Mouse (Mus musculus) stomach, embryonic 14.5 days (tissue): Measurements from ENCODE around the gene Sox12. TPM values are rescaled to one million over a fixed set of nuclear protein-coding genes. Genes with fewer than 3 reads are reported as not detected.
A peak's percentile ranks its signal among the peaks of the same experiment; 100 is the strongest.

Source experiments
- ATAC-seq: fragments of 200-750 bp; cut with Nextera tagmentation; 2 replicates; pipeline ENCODE4 v1.8.0; 2017; ENCODE audit warnings: low read depth, moderate TSS enrichment; ENCODE audit not compliant: insufficient number of reproducible peaks, insufficient read depth, low FRiP score
- H3K27ac ChIP-seq: fragments of 300-500 bp; sonication (generic); 2 replicates; pipeline ENCODE4 v1.5.1; 2014; ENCODE audit warnings: mild to moderate bottlenecking, low read length, moderate library complexity, mixed read lengths
- H3K27me3 ChIP-seq: fragments of 300-500 bp; sonication (generic); 2 replicates; pipeline ENCODE4 v1.6.1; 2014; ENCODE audit warnings: low read length, control low read depth, mixed read lengths; ENCODE audit not compliant: control insufficient read depth, insufficient read depth
- H3K36me3 ChIP-seq: fragments of 300-500 bp; sonication (generic); 2 replicates; pipeline ENCODE4 v1.6.1; 2014; ENCODE audit warnings: mild to moderate bottlenecking, control low read depth, low read length, moderate library complexity, mixed read lengths; ENCODE audit not compliant: control insufficient read depth, insufficient read depth
- H3K4me1 ChIP-seq: fragments of 300-500 bp; sonication (generic); 2 replicates; pipeline ENCODE4 v1.6.1; 2014; ENCODE audit warnings: low read length, control low read depth, mixed read lengths; ENCODE audit not compliant: control insufficient read depth, insufficient read depth
- H3K4me2 ChIP-seq: fragments of 300-500 bp; sonication (generic); replicated peaks from 2 replicates; pipeline ENCODE4 v1.6.1; 2014; ENCODE audit warnings: low read depth, low read length, control low read depth
- H3K4me3 ChIP-seq: fragments of 300-500 bp; sonication (generic); 2 replicates; pipeline ENCODE4 v1.5.1; 2014; ENCODE audit warnings: low read depth, low read length, control low read depth
- H3K9ac ChIP-seq: fragments of 300-500 bp; sonication (generic); replicated peaks from 2 replicates; pipeline ENCODE4 v1.6.1; 2014; ENCODE audit warnings: low read depth, mild to moderate bottlenecking, control low read depth, low read length, moderate library complexity, mixed read lengths
- H3K9me3 ChIP-seq: fragments of 300-500 bp; sonication (generic); 2 replicates; pipeline ENCODE4 v1.6.1; 2016; ENCODE audit warnings: low read depth, low read length, control low read depth; ENCODE audit not compliant: control insufficient read depth
- WGBS: fragments of 180-500 bp; shearing (Covaris S2); extraction: QIAGEN DNeasy Blood & Tissue Kit; methylation state at CpG from one replicate; pipeline ENCODE4 v1.1.7; 2014; 5-methylcytosine and 5-hydroxymethylcytosine counted together
- polyA plus RNA-seq: library from polyadenylated mRNA; unstranded; fragments of >200 nt; fragmentation: Nextera tagmentation; extraction: Ambion mirVana; gene quantifications from 2 replicates; pipeline ENCODE4 v1.2.1, GENCODE M21; 2014

The Sox12 gene
- polyA plus RNA-seq, 1 experiment from 2014 or later: 15.7 TPM

DNA sequence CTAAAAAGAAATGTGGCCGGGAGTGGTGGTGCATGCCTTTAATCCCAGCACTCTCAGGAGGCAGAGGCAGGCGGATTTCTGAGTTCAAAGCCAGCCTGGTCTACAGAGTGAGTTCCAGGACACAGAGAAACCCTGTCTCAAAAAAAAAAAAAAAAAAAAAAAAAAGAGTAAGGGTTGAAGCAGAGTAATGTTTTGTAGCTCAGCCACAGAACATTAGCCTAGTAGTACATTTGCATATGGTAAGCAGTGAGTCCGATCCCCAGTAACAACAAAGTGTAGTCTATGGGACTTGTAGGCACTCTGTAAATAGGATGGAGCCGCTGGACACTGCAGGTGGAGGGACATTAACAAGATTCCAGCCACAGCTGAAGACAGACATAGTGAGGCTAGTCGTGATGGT is 53.0 kb downstream of the Sox12 start:
- no peak for ATAC-seq
- H3K4me2 ChIP-seq: no peak overlapping the region
- WGBS: 62% methylated on average over 5 of the region's 5 CpGs

DNA sequence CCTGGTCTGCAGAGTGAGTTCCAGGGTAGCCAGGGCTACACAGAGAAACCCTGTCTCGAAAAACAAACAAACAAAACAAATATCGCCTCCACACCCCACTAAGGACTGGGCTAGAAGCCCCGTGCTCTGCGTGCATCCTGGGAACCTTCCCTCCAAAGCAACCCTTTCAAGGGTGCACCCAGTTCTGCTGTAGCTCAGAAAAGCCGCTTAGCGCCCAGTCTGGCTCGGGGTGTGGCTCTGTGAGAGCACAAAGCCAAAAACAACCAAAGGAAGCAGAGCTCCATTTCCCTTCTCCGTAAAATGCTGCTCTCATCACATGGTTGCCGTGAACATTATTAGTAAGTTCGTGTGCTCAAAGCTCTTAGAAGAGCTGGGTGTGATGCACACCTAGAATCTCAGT is 53.5 kb downstream of the Sox12 start:
- Histone ChIP-seq H3K9ac (0 out of 2 replicates have a peak overlapping the region, but pooled peaks have one; percentile 25), H3K4me1 (0 out of 2 replicates have a peak, but pooled peaks cover 3% of the 10 kb centered on the region), H3K27me3 (no peaks in the 10 kb centered on the region), H3K36me3 (no peaks in the 10 kb centered on the region), H3K9me3 (no peaks in the 10 kb centered on the region), H3K4me2 (peak overlapping the region; percentile 96), H3K4me3 (peak overlapping the region; percentile 50), H3K27ac (no peak overlapping the region)
- no peak for ATAC-seq
- 12% methylated on average over 10 of the region's 10 CpGs for WGBS

More for the DNA sequence above, 53.0 kb downstream of the Sox12 start:
- Histone ChIP-seq H3K36me3 (no peaks in the 10 kb centered on the region), H3K9me3 (no peaks in the 10 kb centered on the region), H3K27me3 (no peaks in the 10 kb centered on the region), H3K27ac (no peak overlapping the region), H3K9ac (no peak overlapping the region), H3K4me3 (no peak overlapping the region), H3K4me1 (0 out of 2 replicates have a peak, but pooled peaks cover 3% of the 10 kb centered on the region)

Other genes starting within 250 kb of the Sox12 start
- gene Csnk2a1, start 171.2 kb downstream of the Sox12 start, polyA plus RNA-seq: 129 and 133 TPM in 2 replicates
- gene Tbc1d20, start 104.2 kb downstream of the Sox12 start, polyA plus RNA-seq: 40.0 and 45.5 TPM in 2 replicates
- 81.9 and 88.1 TPM in 2 replicates for gene Rbck1, start 65.4 kb downstream of the Sox12 start, polyA plus RNA-seq
- gene Trib3, start 54.0 kb downstream of the Sox12 start, polyA plus RNA-seq: 0.73 and 1.1 TPM in 2 replicates
- 2.2 and 3.8 TPM in 2 replicates for gene Nrsn2, start 21.4 kb downstream of the Sox12 start, polyA plus RNA-seq
- gene Zcchc3, start 17.0 kb upstream of the Sox12 start, polyA plus RNA-seq: 41.0 and 43.5 TPM in 2 replicates
- gene 6820408C15Rik, start 17.5 kb upstream of the Sox12 start, polyA plus RNA-seq: 0.33 and 0.69 TPM in 2 replicates
- gene Defb23, start 66.6 kb upstream of the Sox12 start, polyA plus RNA-seq: not detected in 2 replicates
- not detected in 2 replicates for gene Defb20, start 79.0 kb upstream of the Sox12 start, polyA plus RNA-seq
- not detected in 2 replicates for gene Defb22, start 92.1 kb upstream of the Sox12 start, polyA plus RNA-seq
- gene Defb26, start 113.6 kb upstream of the Sox12 start, polyA plus RNA-seq: not detected in 2 replicates
- not detected in 2 replicates for gene Defb28, start 120.2 kb upstream of the Sox12 start, polyA plus RNA-seq
- not detected in 2 replicates for gene Defb29, start 142.0 kb upstream of the Sox12 start, polyA plus RNA-seq
- not detected in 2 replicates for gene Gm17416, start 171.3 kb upstream of the Sox12 start, polyA plus RNA-seq
- not detected in 2 replicates for gene Defb21, start 174.7 kb upstream of the Sox12 start, polyA plus RNA-seq
- not detected in 2 replicates for gene Defb19, start 182.2 kb upstream of the Sox12 start, polyA plus RNA-seq
- not detected in 2 replicates for gene Defb45, start 201.3 kb upstream of the Sox12 start, polyA plus RNA-seq
- gene Defb36, start 206.3 kb upstream of the Sox12 start, polyA plus RNA-seq: not detected in 2 replicates
- gene Defb25, start 225.0 kb upstream of the Sox12 start, polyA plus RNA-seq: 3.9 TPM in 1 of 2 replicates, not detected in the other
- gene Rem1, start 228.9 kb upstream of the Sox12 start, polyA plus RNA-seq: 21.9 and 22.3 TPM in 2 replicates